Mouse (Mus musculus) embryo, embryonic 9.5 days (tissue): ENCODE measurements around the gene Ipo7.
"Not testable (repeated sequence)": the region's sequence is repeated elsewhere in the genome, so short reads cannot be mapped to it uniquely, and the experiment has no call there.

ENCODE experiments used
- DNase-seq: peaks from one replicate; pipeline ENCODE4 v3.0.0-alpha.2; 2017; ENCODE audit errors: extremely low spot score

Ipo7 gene

DNA sequence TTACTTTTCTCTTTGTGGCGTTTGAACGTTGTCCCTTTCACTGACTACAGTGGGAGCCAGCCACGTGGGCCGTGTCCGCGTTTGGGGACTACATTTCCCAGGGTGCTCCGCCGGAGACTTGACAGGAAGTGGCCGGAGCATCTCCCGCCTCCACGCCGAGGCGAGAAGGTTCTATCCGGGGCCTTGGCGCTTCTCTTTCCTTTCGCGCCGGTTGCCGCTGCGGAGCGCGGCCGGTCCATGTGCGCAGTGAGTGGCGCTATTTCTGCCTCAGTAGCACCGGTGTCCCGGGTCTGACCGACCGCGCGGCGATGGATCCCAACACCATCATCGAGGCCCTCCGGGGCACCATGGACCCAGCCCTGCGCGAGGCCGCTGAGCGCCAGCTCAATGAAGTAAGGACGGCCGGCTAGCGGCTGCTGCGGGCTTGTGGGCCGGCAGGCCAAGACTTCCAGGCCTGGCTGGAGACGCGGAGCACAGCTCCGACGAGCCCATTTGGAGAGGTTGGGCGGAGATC, at the start of gene Ipo7:
Ipo7 (plus strand) TSS at position 158 of the 514 bp plus-strand sequence.
- DNase-seq = peak; percentile 90

DNA sequence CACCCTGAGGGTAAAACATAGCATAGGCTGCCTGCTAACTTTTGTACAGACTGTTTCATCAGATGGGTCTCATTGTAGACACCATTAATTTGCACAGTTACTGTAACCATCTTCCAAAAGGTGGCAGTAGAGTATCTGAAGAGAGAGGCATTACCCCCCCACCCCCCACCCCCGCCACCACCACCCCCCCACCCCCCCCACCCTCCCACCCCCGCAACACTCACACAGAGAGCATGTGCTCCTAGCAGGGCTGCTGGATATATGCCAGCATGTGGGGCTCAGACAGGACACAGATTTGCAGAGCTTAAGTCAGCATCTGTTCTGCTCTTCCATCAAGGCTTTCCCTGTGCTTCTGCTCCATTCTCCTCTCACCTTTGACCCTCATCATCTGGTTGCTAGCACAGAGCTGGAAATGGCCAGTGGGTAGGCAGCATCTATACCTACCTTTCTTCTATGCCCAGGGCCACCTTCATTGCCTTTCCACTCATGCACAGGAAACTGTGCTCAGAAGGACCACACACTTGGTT, 49.1 kb upstream of the Ipo7 start:
- DNase-seq = no peak

DNA sequence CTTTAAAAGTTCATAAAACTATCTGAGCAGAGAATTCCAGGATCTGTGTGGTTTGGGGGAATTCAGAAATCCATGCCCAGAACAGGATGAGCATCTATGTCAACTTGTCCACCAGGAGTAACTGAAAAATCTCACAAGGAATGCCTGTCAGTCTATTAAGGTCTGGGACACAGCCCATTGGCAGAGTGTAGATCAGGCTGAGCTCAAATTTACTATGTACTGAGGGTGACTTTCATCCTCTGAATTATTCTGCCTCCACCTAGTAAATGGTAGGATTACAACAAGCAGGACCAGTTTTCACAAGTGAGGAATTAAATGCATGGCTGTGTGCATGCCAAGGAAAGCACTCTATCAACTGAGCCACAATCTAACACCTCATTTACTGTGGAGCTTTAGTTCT, 48.5 kb upstream of the Ipo7 start:
- DNase-seq = no peak

DNA sequence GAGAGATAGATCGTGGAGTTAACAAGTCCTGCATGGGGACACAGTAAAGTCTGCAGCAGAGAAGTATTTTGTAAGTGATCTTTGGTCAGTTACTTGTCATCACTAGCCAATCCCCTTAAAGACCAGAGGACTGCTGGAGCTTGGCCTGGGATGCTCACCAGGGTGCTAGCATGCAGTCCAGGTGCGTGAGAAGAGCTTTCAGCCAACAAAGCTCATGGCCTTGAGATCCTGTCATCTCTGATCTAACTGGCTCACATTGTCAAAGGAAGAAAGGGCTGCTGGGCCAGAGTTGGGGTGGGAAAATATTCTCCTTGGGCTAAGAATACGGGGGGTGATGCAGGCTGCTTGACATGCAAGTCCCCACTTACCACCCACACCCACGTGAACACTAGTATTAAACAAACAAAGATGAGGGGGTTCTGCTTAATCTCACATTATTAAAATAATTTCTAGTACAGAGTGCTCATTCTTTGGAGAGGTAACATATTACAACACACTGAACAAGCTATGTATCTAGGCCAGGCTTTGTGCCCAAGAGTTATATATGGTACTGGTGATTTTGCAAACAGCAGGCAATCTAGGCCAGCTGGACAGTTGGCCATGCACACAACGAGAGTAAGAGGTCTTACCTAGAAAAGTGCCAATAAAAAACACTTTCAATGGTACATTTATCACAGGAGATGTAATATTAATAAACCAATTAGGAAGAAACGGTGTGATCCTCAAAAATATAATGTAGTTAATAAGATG, 41.9 kb upstream of the Ipo7 start:
- DNase-seq = no peak

DNA sequence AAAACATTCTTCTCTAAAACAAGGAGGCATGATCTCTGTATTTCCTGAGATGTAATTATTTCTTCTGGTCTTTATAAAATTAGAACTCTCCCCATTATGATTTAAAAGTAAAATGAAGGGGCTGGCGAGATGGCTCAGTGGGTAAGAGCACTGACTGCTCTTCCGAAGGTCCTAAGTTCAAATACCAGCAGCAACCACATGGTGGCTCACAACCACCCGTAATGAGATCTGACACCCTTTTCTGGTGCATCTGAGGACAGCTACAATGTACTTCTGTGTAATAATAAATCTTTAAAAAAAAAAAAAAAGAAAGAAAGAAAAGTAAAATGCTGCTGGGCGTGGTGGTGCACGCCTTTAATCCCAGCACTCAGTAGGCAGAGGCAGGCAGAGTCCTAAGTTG, 40.9 kb upstream of the Ipo7 start:
- DNase-seq = not testable (repeated sequence)

DNA sequence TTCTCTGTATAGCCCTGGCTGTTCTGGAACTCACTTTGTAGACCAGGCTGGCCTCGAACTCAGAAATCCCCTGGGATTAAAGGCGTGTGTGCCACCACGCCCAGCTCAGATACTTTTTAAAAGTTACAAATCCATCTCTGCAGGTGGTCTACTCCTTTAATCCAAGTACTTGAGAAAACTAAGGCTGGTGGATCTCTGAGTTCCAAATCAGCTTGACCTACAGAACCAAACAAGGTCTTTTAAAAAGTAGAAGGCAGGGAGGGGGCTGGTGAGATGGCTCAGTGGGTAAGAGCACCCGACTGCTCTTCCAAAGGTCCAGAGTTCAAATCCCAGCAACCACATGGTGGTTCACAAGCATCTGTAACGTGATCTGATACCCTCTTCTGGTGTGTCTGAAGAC, 33.5 kb upstream of the Ipo7 start:
- not testable (repeated sequence) for DNase-seq

DNA sequence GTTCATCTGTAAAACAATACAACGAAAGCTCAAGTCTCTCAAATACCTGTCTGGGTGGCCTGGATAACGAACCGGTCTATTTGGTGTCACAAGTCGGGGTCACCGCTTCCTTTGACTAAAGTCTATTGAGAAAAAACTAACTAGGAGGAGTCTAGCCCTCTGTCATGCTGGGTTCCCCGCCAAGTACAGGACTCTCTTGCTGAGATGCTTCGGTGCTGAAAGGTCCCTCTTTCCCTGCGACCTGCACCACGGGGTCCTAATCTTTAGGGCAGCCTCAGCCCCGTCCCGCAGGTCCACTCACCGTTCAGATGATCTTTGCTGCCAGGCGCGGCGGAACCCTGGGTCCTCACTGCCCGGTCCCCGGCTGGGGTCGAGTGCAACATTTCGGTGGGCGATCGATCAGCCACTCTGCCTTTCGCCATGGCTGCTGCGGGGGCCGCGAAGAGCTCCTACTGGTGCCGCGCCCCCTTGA, 32.4 kb upstream of the Ipo7 start:
- no peak for DNase-seq

DNA sequence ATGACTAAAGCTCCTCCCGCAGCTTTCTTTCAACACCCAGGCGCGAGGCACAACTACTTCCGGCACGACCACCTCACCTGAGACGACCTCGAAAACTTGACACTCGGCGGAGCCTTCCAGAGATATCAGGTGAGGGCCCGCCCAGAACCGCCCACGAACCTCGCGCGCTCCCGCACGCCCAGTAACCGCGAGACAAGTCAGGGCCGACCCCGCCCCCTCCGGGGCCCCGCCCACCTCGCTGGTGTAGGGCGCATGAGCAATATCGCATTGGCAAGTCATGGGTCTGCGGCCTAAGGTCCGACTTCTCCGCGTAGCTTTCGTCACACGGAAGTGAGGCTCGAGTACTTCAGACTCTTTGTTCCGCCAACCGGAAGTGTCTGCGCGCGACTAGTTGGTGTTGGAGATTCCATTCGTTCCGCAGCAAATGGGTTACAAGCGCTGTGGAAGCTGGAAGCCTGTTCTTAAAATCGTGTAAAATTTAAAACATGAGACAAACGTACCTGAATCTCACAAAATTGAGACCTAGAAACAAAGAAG, 31.9 kb upstream of the Ipo7 start:
- peak; percentile 100 for DNase-seq

DNA sequence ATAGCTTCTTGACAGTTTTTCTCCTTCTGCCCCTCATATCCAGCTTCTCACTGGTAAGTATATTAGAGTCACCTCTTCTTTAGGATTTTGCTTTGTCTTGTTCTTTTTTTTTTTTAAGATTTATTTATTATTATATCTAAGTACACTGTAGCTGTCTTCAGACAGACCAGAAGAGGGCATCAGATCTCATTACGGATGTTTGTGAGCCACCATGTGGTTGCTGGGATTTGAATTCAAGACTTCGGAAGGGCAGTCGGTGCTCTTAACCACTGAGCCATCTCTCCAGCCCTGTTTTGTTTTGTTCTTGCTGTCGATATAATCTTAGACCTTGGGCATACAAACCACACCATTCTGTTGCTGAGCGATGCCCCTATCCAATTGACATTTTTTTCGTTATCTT, 31.3 kb upstream of the Ipo7 start, which contains the start of gene Tmem41b:
Tmem41b (minus strand) TSS at position 155 of the 400 bp plus-strand sequence.
- not testable (repeated sequence) for DNase-seq

DNA sequence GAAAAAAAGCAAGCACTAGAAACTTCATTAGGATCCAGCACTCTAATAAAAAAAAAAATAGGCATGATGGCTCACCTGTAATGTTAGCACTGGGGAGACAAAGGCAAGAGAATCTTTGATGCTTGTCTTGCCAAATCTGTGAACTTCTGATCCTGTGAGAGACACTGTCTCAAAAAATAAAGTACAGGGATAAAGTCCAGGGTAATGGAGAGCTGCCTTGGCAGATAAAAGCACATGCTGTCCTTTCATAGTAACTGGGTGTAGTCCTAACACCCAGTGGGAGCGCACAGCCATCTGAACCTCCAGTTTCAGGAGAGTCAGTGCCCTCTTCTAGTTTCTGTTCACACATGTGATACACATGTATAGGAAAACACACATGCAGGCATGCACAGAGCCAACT, 26.8 kb upstream of the Ipo7 start:
- DNase-seq = no peak

DNA sequence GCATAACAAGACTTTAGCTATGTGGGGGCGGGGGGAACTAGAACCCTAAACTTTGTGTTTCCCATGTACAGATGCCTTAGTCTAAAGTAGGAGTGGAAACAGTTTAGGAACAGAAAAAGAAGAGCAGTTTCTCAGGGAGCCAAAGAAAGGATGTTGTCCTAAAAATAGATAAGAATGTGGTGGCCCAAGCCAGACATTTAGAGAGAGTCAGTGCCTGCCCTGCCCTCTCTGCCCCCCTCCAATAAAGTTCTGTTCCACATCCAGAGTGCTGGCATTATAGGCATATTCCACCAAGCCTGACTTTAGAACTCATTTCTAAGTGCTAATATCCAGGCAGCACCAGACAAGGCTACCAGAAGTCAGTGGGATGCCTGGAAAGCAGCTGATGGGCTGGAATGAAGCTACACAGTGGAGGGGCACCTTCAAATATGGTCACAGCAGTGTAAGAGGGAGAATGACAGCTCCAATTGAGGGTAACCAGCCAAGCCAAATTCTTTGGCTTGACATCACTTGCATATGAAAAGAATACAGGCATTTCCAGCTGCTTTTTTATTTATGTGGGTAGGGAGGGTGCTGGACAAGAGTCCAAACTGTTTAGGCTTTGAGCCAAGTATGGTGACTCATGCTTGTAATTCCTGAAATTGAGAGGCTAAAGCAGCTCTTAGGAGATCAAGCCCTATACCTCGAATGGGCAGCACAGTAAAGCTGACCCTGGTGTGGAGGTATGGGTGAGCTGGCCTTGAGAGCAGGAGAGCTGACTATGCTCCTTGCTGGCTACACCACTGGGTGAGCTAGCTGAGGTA, 24.7 kb upstream of the Ipo7 start:
- DNase-seq = no peak

DNA sequence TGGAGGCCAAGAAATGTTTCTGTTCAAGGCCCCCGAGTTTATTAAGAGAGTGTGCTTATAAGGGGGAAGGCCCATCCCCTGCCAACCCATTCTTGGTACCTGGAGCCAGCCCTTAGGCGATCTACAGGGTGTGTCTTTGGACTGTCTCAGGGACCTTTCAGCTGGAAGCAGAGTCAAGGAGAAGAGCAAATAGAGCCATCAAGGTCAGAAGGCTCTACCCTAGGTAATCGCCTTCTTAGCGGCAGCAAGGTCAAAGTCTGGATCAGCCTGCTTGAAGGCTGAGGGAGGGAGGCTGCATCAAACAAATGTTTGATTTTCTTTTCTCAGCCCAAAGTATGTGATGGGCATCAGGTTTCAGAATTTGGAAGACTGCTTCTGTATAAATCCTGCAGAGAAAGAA, 19.7 kb upstream of the Ipo7 start:
- DNase-seq = no peak

DNA sequence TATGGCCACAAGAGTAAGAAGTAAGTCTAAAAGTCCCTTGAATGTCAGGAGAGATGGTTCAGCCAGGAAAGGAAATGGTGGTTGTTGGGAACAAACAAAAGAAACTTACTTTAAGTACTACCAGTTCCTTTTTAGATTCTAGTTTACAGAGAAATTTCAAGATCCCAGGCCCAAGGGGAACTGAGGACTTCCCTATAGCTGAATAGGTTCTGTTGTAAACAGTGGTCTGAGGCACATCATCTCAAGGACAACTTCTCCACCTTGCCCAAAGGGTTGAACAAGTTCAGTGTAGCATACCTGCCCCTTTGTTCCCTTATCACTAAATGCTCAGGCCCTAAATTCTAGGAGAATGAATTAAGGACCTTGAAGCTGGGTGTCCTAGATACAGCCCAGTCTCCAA, 16.0 kb upstream of the Ipo7 start:
- DNase-seq = no peak

DNA sequence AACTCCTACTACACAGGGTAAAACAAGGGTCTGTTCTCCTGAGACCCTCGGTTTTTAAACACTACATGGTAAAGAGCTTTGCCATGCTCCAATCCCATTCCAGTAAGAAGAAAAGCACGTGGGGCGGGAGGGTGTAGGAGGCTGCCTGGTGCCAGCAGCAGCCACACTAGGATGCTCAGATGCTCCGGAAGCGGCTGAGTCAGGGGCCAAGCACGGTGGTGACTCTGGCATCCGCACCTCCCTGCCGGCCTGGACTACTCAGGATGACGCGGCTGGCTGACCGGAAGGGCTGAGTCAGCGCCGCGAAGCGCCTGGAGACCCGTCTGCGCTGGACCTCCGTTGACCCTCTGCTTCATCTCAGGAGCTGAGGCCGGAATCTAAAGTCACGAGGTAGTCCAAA, 15.1 kb upstream of the Ipo7 start:
- DNase-seq = peak; percentile 61

DNA sequence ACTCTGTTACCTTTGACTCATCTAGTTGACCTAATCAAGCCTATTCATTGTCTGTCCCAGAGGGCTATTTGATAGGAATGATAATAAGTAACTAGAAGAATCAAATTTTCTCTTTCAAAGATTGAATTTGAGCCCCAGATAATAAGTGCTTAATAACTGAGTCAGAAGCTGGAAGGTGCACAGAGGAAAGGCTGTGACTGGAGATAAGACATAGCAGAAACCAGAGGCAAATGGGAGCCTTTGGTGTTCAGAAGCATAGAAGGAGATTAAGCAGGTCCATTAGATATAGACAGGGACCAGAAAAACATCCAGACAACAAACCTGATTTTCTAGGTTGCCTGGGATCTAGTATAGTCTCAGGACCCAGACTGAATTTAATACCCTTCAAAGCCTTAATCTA, 12.1 kb upstream of the Ipo7 start:
- DNase-seq = no peak

DNA sequence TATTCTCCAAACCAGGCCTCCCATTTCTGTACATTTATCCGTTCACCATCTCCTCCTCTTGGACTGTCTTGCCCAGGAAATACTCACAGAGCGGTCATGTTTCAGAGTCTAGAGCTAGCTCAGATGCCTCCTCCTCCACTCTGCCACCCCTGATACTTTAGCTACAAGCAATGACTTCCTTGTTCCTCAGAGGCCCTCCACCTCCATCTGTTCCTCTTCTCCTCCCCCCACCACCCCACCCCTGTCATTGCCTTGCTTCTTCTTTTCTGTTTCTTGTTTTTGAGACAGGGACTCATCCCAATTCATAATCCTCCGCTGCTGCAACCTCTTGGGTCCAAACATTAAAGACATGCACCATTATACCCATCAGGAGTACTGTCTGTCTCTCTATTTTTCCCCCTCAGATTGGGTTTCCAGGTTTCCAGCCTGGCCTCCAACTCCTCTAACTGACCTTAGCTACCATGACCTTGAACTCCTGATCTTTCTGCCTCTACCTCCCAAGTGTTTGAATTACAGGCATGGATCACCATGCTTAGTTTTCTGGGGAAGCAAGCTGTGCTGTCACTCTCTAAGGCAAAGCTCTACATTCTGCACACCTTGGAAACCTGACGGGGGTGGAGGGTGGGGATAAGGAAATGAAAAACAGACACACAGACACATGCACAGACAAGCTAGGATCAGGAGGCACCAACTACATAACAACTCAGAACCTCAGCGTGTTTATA, 11.4 kb upstream of the Ipo7 start:
- no peak for DNase-seq

DNA sequence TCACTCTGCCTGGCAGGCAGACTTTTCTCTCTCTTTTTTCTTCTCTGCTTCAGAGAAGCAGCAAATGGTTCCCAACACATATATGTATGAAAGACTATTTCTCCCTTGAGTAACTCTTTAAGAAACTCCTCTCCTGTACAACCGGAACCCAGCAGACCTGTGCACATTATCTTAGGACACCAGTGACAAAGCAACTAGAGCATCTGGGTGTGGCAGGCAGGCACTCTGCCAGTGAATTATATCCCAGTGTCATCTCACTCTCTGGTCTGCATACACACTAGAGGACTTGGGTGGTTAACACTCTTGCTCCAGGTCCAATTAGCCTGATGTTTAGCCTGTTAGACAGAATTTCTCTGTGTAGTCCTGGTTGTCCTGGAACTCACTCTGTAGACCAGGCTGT, 9.6 kb upstream of the Ipo7 start:
- DNase-seq = no peak

DNA sequence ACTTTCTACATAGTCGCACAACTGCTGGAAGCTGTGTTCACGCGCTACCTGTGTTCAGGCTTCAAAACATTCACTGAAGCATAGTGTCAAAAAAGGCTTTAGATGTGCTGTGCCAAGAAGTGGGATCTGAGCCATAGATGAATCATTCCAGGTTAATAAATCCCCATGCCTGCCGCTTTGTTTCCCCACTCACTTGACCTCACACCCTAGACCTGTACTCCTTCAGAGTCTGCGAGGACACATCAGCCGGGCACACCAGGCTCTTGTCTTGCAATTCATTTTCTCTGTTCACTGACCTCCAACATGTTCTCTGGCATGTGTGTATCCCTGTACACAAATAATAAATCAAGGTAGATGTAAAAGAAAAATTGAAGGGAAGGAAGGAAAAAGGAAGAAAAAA, 9.0 kb upstream of the Ipo7 start:
- DNase-seq = no peak

DNA sequence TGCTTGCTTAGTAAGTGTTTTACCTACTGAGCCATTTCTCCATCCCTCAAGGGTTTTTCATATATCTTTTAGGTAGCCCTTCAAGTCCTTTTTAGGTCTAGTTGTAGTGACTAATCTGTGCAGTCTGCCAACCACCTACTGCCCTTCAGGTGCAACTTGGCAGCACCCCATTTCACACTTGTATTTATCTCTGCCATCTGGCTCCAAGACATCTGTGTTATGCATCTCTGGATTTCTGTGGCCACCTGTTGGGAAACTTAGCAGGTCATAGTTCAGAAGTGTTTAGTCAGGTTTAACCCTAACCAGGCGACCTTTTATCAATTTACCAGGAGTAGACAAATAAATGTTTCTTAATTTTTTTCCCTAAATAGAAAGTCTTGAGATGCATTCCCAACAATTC, 6.7 kb upstream of the Ipo7 start:
- DNase-seq = no peak

DNA sequence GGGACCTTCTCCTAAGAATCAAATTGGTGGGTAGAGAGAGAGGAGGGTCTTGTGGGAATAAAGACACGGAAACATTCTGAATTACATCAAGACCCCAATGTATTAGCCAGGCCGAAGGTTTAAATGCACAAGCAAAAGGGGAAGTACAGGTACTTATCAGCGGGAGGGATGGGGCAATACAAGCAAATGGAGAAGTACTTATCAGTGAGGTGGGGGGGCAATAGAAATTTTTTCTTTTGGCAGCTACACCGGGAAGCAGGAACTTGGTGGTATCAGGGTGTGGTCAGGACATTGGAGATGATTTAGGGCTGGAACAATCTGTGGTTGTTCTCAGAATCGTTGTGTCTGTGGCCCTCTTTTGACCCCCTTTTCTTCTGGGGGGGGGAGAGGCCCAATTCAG, 3.8 kb upstream of the Ipo7 start:
- DNase-seq = no peak

DNA sequence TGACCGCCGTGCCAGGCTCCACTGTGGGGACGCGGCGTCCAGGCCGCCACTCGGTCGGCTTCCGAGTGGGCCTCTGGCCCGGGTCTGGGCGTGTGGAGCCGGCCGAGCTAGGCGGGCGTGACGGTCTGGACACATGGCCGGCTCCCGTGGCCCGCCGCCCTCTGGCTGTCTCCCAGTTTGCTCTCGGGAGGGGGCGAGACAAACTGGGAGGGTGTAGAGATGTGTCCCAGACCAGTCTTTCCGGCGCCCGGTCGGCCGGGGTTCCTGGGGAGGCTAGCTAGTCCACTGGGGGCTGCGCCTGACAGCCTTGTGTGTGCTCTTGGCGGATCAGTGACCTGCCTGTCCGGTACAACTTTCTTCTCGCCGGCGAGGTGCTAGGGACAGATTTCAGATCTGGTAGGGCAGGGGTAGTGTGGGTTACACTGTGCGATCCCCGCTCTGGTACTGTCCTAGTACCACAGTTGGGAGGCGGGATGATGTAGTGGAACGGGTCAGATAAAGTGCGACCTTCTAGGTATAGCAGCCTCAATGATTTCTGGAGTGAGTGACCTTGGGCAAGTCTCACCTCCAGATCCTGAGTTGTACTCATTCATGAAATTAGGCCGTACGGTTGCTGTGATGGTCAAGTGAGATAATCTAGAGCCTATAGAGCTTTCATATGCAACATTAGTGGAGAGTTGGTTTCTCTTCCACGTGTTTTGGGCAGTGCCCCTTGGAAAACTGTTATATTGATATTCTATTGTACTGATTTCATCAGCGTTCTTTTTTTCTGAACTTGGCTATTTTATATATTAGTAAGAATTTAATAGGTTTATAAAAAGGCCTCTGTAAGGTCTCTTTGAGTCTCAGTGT, 783 bp downstream of the Ipo7 start:
- no peak for DNase-seq
